Mouse (Mus musculus) gastrocnemius, postnatal 10 days (tissue): ENCODE results near the gene Anapc13. TPM values are rescaled to one million over a fixed set of nuclear protein-coding genes. Genes with fewer than 3 reads are reported as not detected.

ENCODE experiments used
- total RNA-seq, 2 experiments: library from RNA; stranded (reverse); gene quantifications; 2 replicates each; pipeline ENCODE4 v1.2.3; 2021

The Anapc13 gene
- total RNA-seq, 2 experiments from 2014 or later = 251 to 261 TPM

Other genes with a start within 250 kb of the Anapc13 start
- gene Ky, start 120.5 kb upstream of the Anapc13 start, total RNA-seq = 100 to 1,000 TPM; 133 to 138 TPM
- gene Cep63, start 238 bp downstream of the Anapc13 start, total RNA-seq = 10 to 100 TPM; 35.5 to 39.0 TPM
- gene Amotl2, start 90.4 kb downstream of the Anapc13 start, total RNA-seq = 10 to 100 TPM; 32.9 to 43.7 TPM
- 10 to 100 TPM; 52.4 to 60.9 TPM for gene Ryk, start 208.6 kb downstream of the Anapc13 start, total RNA-seq